Mouse (Mus musculus): ENCODE data around the gene Wrap53.

Wrap53 gene

DNA sequence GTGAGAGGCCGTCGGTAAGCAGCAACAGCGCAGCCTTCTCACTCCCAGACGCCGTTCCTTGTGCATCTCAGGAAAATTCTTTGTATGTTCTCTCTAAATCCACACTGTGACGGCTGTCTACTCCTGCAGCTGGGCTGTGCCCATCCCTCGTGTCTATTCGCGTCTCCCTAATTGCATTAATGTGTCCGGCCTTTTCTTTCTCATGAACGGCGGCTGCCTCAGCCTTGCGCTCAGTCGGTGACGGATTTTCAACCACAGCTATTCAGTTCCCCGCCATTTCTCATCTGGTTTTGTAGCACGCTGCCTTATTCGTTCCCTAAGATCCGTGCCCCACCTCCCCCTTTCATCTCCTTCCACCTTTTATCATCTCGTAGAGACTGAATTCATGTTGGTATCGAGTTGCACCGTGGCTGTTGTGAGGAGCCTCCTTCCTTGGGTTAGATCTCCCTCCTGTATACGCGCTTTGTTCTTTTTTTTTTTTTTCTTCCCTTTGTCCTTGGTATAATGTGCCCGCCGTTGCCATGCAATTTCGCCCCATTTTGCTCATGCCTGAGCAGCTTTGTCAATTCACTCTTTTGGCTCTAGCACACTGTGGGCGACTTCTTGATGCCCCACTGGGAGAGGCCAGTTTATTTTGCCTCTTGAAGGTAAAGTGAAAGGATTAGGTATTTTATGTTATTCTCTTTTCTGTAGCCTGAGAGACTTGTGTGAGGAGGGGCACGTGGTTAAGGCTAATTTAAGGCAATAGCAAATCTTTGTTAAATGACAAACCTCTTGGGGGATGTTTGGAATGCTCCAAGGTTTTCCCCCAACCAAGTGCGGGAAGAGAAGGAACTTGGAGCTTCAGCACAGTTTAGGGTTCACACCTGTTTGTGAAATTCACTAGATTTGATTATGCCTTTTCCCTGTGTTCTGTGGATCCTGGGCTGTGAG, 52.7 kb downstream of the Wrap53 start:
- no peak for DNase-seq

DNA sequence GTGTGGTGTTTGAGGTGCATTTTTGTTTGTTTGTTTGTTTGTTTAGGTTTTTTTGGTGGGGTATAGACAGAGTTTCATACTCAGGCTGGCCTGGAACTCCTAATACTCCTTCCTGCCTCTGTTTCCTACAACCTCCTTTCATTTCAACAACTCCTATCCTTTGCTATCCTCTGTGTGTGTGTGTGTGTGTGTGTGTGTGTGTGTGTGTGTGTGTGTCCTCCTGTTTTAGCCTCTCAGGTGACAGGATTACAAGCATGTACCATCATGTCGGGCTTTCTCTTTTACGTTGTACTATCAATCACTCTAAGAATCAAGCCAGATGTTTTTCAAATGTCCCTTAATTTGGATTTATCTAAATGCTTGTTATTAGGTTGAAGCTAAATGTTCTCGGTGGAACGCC, 53.4 kb downstream of the Wrap53 start:
- no peak for DNase-seq

DNA sequence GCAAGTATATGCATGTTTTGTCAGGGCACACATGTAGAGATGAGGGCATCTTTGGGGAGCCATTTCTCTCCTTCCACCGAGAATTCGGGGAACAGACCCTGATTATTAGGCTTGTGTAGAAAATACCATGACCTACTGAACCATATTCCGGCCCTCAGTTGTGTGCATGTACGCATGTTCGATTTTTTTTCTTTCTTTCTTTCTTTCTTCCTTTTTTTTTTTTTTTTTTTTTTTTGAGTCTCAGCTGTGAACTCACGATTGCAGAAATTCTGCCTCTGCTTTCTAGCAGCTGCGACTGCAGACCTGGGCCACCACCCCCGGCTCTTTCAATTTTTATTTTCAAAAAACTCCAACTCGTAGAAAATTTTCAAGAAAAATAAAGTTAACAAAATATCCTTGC, 54.4 kb downstream of the Wrap53 start:
- no peak for DNase-seq

DNA sequence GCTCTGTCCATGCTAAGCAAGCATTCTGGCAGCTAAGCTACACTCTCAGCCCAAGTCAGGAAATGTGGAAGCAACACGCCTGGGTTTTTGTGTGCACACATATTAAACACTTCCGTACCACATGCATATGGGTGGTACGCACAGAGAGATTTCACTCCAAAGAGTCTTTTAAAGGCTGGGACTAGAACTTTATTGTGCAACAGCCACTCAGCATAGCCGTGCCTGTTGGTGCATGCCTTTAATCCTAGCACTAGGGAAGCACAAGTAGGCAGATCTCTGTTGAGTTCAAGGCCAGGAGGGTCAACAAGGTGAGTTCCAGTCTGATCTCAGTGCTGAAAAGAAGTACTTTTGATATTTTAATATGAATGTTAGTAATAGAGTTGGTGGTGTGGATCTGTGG, 56.4 kb downstream of the Wrap53 start:
- no peak for DNase-seq

DNA sequence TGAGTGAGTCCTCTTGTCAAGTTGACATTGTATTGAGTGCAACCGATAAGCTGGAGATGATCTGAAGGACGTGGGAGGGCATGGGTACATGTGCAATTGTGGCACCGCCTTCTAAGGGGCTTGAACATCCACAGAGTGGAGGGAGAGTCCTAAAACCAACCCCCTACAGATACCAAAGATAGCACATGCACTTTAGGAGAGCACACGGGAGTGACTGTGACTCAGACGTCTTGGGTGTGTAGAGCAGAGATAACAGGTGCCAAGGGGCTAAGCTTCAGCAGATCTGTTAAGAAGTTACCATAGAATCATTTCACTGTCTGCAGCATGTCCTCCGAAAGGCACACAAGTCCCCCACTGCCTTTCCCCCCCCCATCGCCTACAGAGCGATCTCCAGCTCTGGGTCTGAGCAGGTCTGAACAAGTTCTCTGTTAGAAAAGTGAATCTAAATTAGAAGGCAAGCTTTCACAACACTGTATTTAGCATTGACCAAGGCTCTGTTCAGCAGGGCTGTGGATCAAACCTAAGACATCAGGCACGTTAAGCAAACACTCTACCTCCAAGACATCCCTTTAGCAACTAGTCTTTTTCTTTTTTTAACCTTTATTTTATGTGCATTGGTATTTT, 58.4 kb downstream of the Wrap53 start:
- DNase-seq, result no peak

DNA sequence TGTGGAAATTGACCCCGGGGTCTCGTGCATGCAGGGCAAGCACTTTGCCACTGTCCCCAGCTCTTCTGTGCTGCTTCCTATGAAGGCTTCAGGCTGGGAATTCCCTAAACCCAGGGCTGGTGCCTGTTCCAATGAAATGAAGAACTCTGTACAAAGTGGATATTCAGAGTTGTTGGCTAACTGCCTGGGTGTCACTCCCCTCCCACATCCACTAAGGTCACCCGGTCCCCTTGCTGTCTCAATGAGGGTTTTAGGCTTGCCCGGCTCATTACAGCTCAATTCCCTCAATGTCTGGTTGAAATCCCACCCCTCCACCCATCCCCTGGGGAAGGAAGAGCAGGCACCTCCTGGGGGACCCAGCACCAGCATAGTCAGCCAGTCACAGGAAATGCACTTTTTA, 60.1 kb downstream of the Wrap53 start:
- no peak for DNase-seq

DNA sequence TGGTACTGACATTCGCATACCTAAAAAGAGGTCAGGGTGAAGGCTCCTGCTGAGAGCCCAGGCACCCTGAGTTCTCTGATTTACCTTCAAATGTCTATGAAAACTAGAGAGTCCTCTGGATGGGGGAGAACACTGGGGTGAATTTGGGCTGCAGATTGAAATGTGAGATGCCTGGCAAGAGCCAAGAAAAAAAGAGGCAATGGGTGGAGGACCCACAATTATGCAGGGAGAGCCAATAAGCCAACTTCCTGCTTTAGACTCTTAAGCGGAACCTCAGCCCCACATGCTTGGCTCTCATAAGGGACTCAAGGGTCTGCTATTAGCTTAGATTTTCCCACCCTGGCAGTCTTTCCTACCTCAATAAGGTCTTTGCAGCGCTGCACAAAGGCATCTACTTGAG, 63.4 kb downstream of the Wrap53 start:
- peak; percentile 11 for DNase-seq

DNA sequence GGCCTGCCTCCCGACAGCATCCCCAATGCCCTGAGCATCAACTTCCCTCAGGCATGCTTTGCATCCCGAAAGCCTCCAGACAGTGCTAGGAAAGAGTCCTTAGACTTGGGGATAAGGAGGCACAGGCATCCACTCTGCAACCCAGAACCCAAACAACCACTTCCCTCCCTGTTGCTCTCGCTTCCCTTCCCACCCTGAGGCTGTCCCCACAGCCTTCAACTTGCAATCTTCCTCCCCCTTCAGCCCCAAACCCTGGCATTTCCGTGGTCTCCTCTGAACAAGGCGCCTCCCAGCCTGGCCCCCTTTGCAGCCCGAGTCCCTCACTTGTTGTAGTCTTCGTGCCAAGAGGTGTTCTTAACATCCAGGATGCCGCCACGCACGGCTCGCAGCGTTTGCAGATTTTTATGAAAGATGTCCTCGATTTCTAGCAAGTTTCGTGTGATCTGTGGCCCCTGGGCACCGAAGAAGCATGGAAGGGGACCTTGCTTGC, 63.9 kb downstream of the Wrap53 start:
- DNase-seq, result no peak

DNA sequence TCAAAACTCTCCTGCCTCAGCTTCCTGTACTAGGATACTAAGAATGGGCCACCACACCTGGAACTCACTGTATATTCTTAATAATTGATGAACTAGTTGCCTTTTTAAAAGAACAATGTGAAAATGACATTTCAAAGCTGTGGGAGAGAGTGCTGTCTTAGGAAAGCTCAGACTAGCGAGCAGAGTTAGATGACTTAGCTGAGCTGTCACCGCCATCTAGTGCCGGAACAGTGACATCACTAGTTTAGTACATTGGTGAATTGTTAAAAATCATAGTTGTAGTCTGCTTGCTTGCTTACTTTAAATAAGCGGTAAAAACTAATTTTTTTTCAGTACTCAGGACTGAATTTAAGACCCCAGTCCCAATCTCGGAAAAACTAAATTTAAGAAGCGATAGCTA, 66.2 kb downstream of the Wrap53 start:
- DNase-seq, result peak; percentile 75
